Mouse (Mus musculus): ENCODE data around the gene Heatr3.

The Heatr3 gene

GRCm38 (mm10) chr8:88137748-88138484 lies at the start of gene Heatr3:
TSS of gene Heatr3 (plus strand) at chr8:88137855.
- DNase-seq (ENCODE audit: low read depth, low spot score), result peak; percentile 94

DNA sequence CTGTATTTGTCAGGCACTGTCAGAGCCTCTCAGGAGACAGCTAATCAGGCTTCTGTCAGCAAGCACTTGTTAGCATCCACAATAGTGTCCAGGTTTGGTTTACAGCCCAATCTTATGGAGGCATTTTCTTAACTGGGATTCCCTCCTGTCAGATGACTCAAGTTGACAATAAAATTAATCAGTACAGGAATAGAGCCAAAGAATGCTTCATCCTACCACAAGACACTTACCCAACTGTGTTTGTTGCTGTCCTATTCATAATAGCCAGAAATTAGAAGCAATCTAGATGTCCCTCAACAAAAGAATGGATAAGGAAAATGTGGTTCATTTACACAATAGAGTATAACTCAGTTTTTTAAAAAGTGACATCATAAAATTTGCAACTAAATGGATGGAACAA lies 49.6 kb upstream of the Heatr3 start:
- no peak for DNase-seq (ENCODE audit: low read depth, low spot score)

DNA sequence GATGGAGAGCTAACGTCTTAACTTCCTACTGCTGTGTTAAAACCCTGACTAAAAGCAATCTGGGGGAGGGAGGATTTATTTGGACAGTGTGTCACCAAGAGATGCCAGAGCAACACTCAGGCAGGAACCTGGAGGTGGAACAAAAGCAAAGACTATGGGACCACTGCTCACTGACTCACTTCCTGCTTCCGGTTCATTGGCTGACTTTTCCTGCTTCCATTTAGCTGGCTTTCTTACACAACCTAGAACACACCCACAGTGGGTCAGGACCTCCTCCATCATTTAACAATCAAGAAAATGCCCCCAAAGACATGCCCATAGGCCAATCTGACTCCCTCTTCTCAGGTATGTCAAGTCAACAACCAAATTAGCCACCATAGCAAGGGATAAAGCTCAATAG lies 46.0 kb upstream of the Heatr3 start:
- no peak for DNase-seq (ENCODE audit: low read depth, low spot score)

GRCm38 (mm10) chr8:88093367-88093766 lies 44.3 kb upstream of the Heatr3 start:
- DNase-seq (ENCODE audit: low read depth, low spot score), result no peak

GRCm38 (mm10) chr8:88098856-88099255 lies 38.8 kb upstream of the Heatr3 start:
- no peak for DNase-seq (ENCODE audit: low read depth, low spot score)

DNA sequence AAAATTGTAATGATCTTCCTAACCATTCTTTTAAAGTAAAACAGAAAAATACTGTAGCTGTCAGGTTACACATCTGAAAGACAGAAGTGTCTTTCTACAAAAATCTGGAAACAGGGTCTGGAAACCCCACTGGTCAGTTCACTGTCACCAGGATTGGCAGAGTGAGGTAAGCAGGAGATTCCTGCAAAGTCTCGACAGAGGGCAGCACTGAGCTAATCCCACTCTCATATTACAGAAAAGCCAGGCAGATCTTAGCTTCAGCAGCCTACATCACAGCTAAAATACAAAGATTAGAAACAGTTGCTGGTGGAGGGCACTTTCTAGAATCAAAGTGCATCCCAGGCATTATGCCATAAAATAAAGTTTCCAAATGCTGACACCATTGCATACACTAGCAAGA lies 38.1 kb upstream of the Heatr3 start:
- DNase-seq (ENCODE audit: low read depth, low spot score), result peak; percentile 42

DNA sequence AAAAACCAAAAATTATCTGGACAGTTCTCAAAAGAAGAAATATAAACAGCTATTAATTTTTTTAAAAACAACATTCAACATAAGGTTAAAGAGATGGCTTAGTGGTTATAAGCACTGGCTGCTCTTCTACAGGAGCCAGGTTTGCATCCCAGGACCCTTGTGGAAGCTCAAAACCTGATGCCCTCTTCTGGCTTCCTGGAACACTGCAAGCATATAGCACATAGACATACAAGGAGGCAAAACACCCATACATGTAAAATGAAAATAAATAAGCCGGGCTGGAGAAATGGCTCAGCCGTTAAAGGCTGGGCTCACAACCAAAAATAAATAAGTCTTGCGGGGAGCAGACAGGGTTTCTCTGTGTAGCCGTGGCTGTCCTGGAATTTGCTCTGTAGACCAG lies 28.4 kb upstream of the Heatr3 start:
- DNase-seq (ENCODE audit: low read depth, low spot score), result peak; percentile 16

DNA sequence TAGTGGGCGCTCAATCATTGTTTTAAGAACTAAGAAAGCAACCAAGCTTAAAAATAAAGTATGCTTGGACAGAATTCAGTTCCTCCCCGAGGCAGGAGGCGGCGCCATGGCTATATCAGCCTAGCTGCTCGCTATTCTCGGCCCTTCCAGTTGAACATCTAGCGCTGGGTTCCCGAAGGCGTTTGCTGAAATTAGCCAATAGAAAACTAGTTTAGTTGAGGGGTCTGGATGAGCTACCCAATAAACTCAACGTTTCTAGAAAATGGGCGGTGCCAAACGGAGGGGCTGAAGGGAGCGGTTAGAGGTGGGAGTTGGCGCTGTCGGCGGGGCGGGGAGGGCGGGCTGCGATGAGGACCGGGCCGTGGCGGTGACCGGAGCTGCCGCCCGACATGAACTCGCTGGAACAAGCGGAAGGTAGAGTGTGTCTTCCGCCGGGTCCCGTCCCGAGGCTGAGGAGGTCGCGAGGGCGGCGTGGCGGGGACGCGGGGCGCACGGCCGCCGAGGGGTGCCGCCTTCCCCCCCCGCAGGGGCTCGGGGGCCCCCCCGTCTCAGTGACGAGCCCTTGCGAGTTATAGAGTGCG lies 19.1 kb upstream of the Heatr3 start, which contains the start of gene Cnep1r1:
Gene Cnep1r1 (plus strand): TSS at position 314 of the 581 bp plus-strand sequence.
- peak; percentile 95 for DNase-seq (ENCODE audit: low read depth, low spot score)

DNA sequence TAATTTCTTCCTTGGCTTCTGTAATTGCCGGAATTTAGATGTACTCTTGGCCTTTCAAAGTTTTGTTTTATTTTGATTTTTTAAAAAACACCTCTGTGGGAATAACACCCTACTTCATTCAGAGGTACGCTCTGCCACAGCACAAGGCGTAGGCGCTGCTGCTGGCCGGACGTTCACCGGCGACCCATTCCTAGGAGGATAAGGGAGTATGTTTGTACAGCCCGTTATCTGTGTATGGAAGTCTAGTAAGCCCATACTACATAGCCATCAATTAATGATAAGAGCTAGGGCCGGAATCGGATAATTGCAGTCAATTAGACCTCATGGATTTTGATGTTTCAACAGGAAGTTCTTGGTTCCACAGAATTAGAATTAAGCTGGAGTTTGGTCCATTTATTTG lies 18.6 kb upstream of the Heatr3 start:
- no peak for DNase-seq (ENCODE audit: low read depth, low spot score)

GRCm38 (mm10) chr8:88124850-88125249 lies 12.8 kb upstream of the Heatr3 start:
- DNase-seq (ENCODE audit: low read depth, low spot score), result no peak

DNA sequence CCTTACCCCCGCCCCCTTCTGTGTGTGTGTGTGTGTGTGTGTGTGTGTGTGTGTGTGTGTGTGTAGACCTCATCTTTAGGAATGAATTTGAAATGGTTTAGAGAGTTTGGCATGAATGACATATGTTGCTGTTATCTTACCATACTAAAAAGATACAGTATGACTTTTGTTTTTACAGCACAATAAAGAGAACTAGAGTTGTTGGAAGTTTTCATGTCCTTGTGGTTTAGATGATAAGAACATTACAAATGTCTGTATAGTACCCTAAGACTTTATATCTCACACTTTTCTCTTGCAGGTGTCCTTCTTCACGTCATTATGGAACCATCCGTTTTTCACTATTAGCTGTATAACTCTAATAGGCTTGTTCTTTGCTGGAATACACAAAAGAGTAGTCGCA lies 8.3 kb upstream of the Heatr3 start:
- no peak for DNase-seq (ENCODE audit: low read depth, low spot score)

- no peak for DNase-seq (ENCODE audit: low read depth, low spot score)
Measured at GRCm38 (mm10) chr8:88130754-88131317, 6.8 kb upstream of the Heatr3 start.

DNA sequence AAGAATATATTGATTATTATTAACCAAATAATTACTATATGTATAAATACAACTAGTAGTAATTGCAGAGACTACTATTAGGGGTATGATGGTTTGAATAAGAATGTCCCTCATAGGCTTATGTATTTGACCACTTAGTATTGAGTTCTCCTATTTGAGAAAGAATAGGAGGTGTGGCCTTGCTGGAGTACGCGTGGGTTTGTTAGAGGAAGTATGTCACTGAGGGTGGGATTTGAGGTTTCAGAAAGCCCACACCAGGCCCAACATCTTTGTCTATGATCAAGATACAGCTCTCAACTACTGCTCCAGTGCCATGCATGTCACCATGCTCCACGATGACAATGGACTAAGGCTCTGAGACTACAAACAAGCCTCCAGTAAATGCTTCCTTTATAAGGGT lies 1.6 kb downstream of the Heatr3 start:
- DNase-seq (ENCODE audit: low read depth, low spot score), result no peak

DNA sequence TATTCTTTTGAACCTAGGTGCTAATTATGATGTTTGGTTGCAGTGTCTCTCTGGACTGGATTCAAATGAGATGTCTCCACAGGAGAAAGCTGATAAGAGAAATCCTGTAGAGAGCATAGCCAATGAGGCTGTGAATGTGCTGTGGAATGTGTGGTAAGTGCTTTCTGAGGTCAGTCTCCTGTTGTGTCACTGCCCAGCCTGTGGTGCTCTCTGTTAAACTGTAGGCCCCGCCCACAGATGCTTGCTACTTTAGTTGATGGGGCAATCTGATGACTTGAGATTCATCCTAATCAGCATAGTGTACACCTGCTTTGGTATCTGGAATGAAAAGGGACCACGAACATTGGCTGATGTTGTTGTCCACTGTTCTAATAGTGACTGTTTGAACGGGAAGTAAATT lies 4.0 kb downstream of the Heatr3 start:
- DNase-seq (ENCODE audit: low read depth, low spot score), result no peak

- no peak for DNase-seq (ENCODE audit: low read depth, low spot score)
Measured at GRCm38 (mm10) chr8:88144041-88144440, 6.4 kb downstream of the Heatr3 start.

- no peak for DNase-seq (ENCODE audit: low read depth, low spot score)
Measured at GRCm38 (mm10) chr8:88150910-88151371, 13.3 kb downstream of the Heatr3 start.

GRCm38 (mm10) chr8:88160237-88160995 lies 22.8 kb downstream of the Heatr3 start:
- DNase-seq (ENCODE audit: low read depth, low spot score), result no peak

DNA sequence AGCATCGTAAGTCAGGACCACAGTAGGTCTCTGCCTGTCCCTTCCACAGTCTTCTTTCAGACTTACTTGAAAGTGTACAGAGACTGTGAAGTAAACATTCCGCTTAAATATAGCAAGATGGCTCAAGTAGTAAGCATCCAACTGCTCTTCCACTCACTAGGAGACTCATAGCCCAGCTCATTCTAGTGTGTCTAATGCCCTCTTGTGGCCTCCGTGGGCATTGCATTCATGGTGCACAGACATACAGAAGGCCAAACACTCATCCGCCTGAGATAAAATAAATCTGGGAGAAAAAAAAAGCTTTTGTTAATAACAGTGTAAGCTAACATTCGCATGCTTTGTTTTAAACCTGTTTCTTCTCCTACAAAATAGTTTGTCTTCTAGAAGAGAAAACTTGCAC lies 23.8 kb downstream of the Heatr3 start:
- peak; percentile 59 for DNase-seq (ENCODE audit: low read depth, low spot score)

GRCm38 (mm10) chr8:88175264-88175663 lies 37.6 kb downstream of the Heatr3 start:
- DNase-seq (ENCODE audit: low read depth, low spot score), result no peak

GRCm38 (mm10) chr8:88177291-88177690 lies 39.6 kb downstream of the Heatr3 start:
- DNase-seq (ENCODE audit: low read depth, low spot score), result no peak

GRCm38 (mm10) chr8:88183121-88183520 lies 45.5 kb downstream of the Heatr3 start:
- DNase-seq (ENCODE audit: low read depth, low spot score), result no peak

DNA sequence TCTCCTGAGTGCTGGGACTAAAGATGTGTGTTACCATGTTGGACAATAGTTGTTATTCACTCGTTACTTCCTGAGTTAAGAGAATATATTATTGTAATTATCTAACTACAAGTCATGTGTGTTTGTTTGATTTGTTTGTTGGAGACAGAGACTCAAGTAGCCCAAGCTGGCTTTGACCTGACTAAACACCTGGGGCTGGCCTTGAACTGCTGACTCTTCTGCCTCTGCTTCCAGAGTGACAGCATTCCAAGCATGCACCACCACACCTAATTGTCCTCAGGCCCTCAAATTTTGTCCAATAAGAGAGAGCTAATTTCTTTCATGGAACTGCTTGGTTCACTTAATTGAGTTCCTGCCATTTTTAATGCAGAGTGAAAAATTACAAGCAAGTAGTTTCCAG lies 47.3 kb downstream of the Heatr3 start:
- DNase-seq (ENCODE audit: low read depth, low spot score), result no peak
